25 mouse cellular contexts compared by ENCODE assay signal in the genomic region with DNA sequence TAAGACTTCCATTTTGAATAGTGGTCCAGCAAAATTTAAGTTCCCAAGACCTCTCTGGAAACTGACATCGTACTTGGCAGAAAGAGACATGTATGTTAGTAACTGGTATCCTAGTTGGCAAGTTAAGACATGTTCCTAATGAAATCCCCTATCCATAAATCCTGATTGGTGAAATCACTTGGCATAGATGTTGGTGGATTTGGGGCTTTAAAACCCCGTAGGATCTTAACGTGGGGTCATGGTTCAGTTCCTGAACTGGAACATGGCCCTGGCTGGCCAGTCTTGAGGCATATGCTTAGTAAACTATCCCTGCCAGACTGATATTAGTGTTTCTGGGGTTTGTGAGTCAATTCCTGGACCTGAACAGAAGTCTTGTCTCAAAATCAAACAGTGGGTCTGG.
"Had no signal": no experiment of that assay in that cellular context is flagged by ENCODE, and none has a peak within 500 bp of the region (broad histone marks: within the 10 kb centered on the region; RNA-seq: fewer than 3 reads in every experiment).

No protein-coding gene starts in this region.

- H3K27me3 ChIP-seq: heart, embryonic 13.5 days; heart, embryonic 15.5 days; hindbrain, embryonic 13.5 days; hindbrain, embryonic 15.5 days; kidney, embryonic 15.5 days; limb, embryonic 12.5 days; liver, embryonic 13.5 days; liver, embryonic 15.5 days had no signal

- H3K36me3 ChIP-seq: heart, embryonic 13.5 days; heart, embryonic 15.5 days; hindbrain, embryonic 13.5 days; hindbrain, embryonic 15.5 days; kidney, embryonic 15.5 days; limb, embryonic 10.5 days; limb, embryonic 12.5 days; liver, embryonic 13.5 days; liver, embryonic 15.5 days had no signal

- H3K9me3 ChIP-seq: heart, embryonic 13.5 days; heart, embryonic 15.5 days; hindbrain, embryonic 13.5 days; hindbrain, embryonic 15.5 days; kidney, embryonic 15.5 days; limb, embryonic 10.5 days; limb, embryonic 12.5 days; liver, embryonic 13.5 days; liver, embryonic 15.5 days had no signal

- H3K27ac ChIP-seq: heart, adult 2 months; heart, embryonic 13.5 days; heart, embryonic 15.5 days; hindbrain, embryonic 13.5 days; hindbrain, embryonic 15.5 days; hindbrain, postnatal 0 days; kidney, embryonic 15.5 days; kidney, postnatal 0 days; left cerebral cortex, adult 2 months; limb, embryonic 10.5 days; limb, embryonic 12.5 days; liver, embryonic 13.5 days; liver, embryonic 15.5 days had no signal

- H3K4me3 ChIP-seq: heart, adult 2 months; heart, embryonic 13.5 days; heart, embryonic 15.5 days; hindbrain, embryonic 13.5 days; hindbrain, embryonic 15.5 days; kidney, embryonic 15.5 days; left cerebral cortex, adult 2 months; limb, embryonic 10.5 days; limb, embryonic 12.5 days; liver, embryonic 13.5 days; liver, embryonic 15.5 days had no signal

- H3K4me2 ChIP-seq: heart, embryonic 11.5 days; heart, embryonic 13.5 days; heart, embryonic 15.5 days; hindbrain, embryonic 13.5 days; hindbrain, embryonic 15.5 days; kidney, embryonic 15.5 days; limb, embryonic 12.5 days; liver, embryonic 13.5 days; liver, embryonic 15.5 days had no signal

- ATAC-seq: hindbrain, postnatal 0 days; intestine, embryonic 16.5 days had no signal

- DNase-seq: gastrocnemius, postnatal 25 days; heart, adult 11 months; heart, adult 2 months; heart, postnatal 14 days; heart, postnatal 36 days; kidney, adult 11 months; kidney, adult 2 months; kidney, adult 9 months; kidney, postnatal 14 days; kidney, postnatal 36 days; liver; liver, embryonic 13.5 days had no signal

- H3K4me1 ChIP-seq: heart, embryonic 13.5 days; heart, embryonic 15.5 days; hindbrain, embryonic 13.5 days; hindbrain, embryonic 15.5 days; liver, embryonic 13.5 days had no signal

- H3K9ac ChIP-seq: heart, embryonic 13.5 days; heart, embryonic 15.5 days; hindbrain, embryonic 13.5 days; hindbrain, embryonic 15.5 days; kidney, embryonic 15.5 days; limb, embryonic 12.5 days; liver, embryonic 13.5 days; liver, embryonic 15.5 days had no signal
